Mouse (Mus musculus) CH12.LX (cell line): ENCODE data around the gene Yars. TPM values are rescaled to one million over a fixed set of nuclear protein-coding genes. Genes with fewer than 3 reads are reported as not detected.

Experiments used
- DNase-seq: peaks from one replicate; pipeline ENCODE4 v3.0.0-alpha.2; 2013; ENCODE audit errors: extremely low read depth
- H3K27ac ChIP-seq: 2 replicates; pipeline ENCODE4 v1.5.1; 2012; ENCODE audit warnings: low read depth, mild to moderate bottlenecking, control low read depth, moderate library complexity; ENCODE audit not compliant: insufficient read depth
- H3K27me3 ChIP-seq: replicated peaks from 2 replicates; pipeline ENCODE3; 2012; ENCODE audit warnings: inconsistent platforms
- H3K36me3 ChIP-seq, 2 experiments: replicated peaks in 1 of 2; 2 replicates each; pipeline versions ENCODE3 to v1.6.1; 2012; ENCODE audit warnings: inconsistent platforms in 1 of 2, low read length in 1 of 2, mild to moderate bottlenecking in 1 of 2, mixed read lengths in 1 of 2, moderate library complexity in 1 of 2; ENCODE audit not compliant: control insufficient read depth in 1 of 2, insufficient read depth in 1 of 2
- H3K4me1 ChIP-seq, 2 experiments: 2 replicates each; pipeline ENCODE4 v1.6.1; 2012; ENCODE audit warnings: inconsistent platforms in 1 of 2, moderate library complexity in 1 of 2; ENCODE audit not compliant: insufficient read depth in 2 of 2, control insufficient read depth in 1 of 2
- H3K4me2 ChIP-seq: 2 replicates; pipeline ENCODE4 v1.6.1; 2012; ENCODE audit warnings: low read depth, mild to moderate bottlenecking, control low read depth; ENCODE audit not compliant: poor library complexity, insufficient read depth, severe bottlenecking
- H3K4me3 ChIP-seq, 3 experiments: fragments of 150-350 bp in 1 of 3; sonication (generic) in 1 of 3; replicated peaks in 1 of 3; 2 replicates each; pipeline versions ENCODE3 to v1.5.1; 2011 to 2012; ENCODE audit warnings: low read depth in 2 of 3, low read length in 2 of 3, mild to moderate bottlenecking in 2 of 3, moderate library complexity in 2 of 3, control low read depth in 1 of 3, improper control_type of control experiment in 1 of 3, inconsistent platforms in 1 of 3, mixed read lengths in 1 of 3; ENCODE audit not compliant: poor library complexity in 1 of 3
- H3K79me2 ChIP-seq: replicated peaks from 2 replicates; pipeline ENCODE4 v1.6.1; 2012; ENCODE audit warnings: mild to moderate bottlenecking, moderate library complexity; ENCODE audit not compliant: control insufficient read depth, poor library complexity, insufficient read depth, severe bottlenecking; ENCODE audit errors: extremely low read depth
- H3K9ac ChIP-seq: 2 replicates; pipeline ENCODE4 v1.6.1; 2012; ENCODE audit warnings: low read depth, mild to moderate bottlenecking, control low read depth, moderate library complexity; ENCODE audit not compliant: insufficient read depth
- H3K9me3 ChIP-seq: replicated peaks from 2 replicates; pipeline ENCODE3; 2012; ENCODE audit warnings: low read length, inconsistent platforms, mixed read lengths
- BHLHE40 ChIP-seq: IDR thresholded peaks from 2 replicates; pipeline ENCODE4 v1.6.1; 2011; ENCODE audit warnings: mild to moderate bottlenecking, low read depth, low read length, improper control_type of control experiment
- CTCF ChIP-seq, 2 experiments: IDR thresholded peaks in 1 of 2; conservative IDR thresholded peaks in 1 of 2; 2 replicates each; pipeline ENCODE4 v1.5.1; 2011 to 2012; ENCODE audit warnings: low read depth in 2 of 2, low read length in 2 of 2, improper control_type of control experiment in 1 of 2, inconsistent platforms in 1 of 2, mild to moderate bottlenecking in 1 of 2, moderate library complexity in 1 of 2
- ELF1 ChIP-seq: IDR thresholded peaks from 2 replicates; pipeline ENCODE4 v1.6.1; 2014; ENCODE audit warnings: low read depth, mild to moderate bottlenecking, inconsistent platforms, low read length, improper control_type of control experiment
- ETS1 ChIP-seq: conservative IDR thresholded peaks from 2 replicates; pipeline ENCODE4 v1.6.1; 2012; ENCODE audit warnings: low read depth, mild to moderate bottlenecking, inconsistent platforms, low read length, improper control_type of control experiment, moderate library complexity
- HCFC1 ChIP-seq: IDR thresholded peaks from 2 replicates; pipeline ENCODE4 v1.6.1; 2012; ENCODE audit warnings: low read depth, mild to moderate bottlenecking, inconsistent platforms, low read length, improper control_type of control experiment
- IRF4 ChIP-seq: IDR thresholded peaks from 2 replicates; pipeline ENCODE4 v1.6.1; 2014; ENCODE audit warnings: low read depth, mild to moderate bottlenecking, inconsistent platforms, low read length, improper control_type of control experiment
- KAT2A ChIP-seq: IDR thresholded peaks from 2 replicates; pipeline ENCODE4 v1.6.1; 2012; ENCODE audit warnings: low read length, improper control_type of control experiment, inconsistent platforms; ENCODE audit not compliant: insufficient replicate concordance
- MYC ChIP-seq: IDR thresholded peaks from 2 replicates; pipeline ENCODE4 v1.6.1; 2011; ENCODE audit warnings: low read depth, mild to moderate bottlenecking, improper control_type of control experiment, low read length
- NELFE ChIP-seq: IDR thresholded peaks from 2 replicates; pipeline ENCODE4 v1.6.1; 2011; ENCODE audit warnings: low read depth, low read length, improper control_type of control experiment
- RCOR1 ChIP-seq: conservative IDR thresholded peaks from 2 replicates; pipeline ENCODE4 v1.6.1; 2012; ENCODE audit warnings: low read depth, mild to moderate bottlenecking, inconsistent platforms, low read length, improper control_type of control experiment
- TBP ChIP-seq: conservative IDR thresholded peaks from 2 replicates; pipeline ENCODE4 v1.6.1; 2011; ENCODE audit warnings: low read depth, low read length, improper control_type of control experiment
- ZC3H11A ChIP-seq: IDR thresholded peaks from 2 replicates; pipeline ENCODE4 v1.6.1; 2012; ENCODE audit warnings: low read depth, mild to moderate bottlenecking, inconsistent platforms, low read length, improper control_type of control experiment
- ZMIZ1 ChIP-seq: IDR thresholded peaks from 2 replicates; pipeline ENCODE4 v1.6.1; 2012; ENCODE audit warnings: low read depth, mild to moderate bottlenecking, inconsistent platforms, low read length, improper control_type of control experiment
- dilution Hi-C: fragments of 300-500 bp; cut with MboI; formaldehyde crosslinking; loops from 2 replicates; pipeline ENCODE4 v1.14.3; 2020; ENCODE audit warnings: low sequenced_read_pairs; ENCODE audit not compliant: extremely low pct_unique_long_range_greater_than_20kb, extremely low pct_ligation_motif_present
- in situ Hi-C: fragments of 300-500 bp; cut with MboI; formaldehyde crosslinking; loops from 3 replicates; pipeline ENCODE4 v1.14.3; 2019; ENCODE audit warnings: low sequenced_read_pairs, low pct_ligation_motif_present, low pct_unique_long_range_greater_than_20kb, mixed read lengths
- polyA plus RNA-seq: library from polyadenylated mRNA; unstranded; fragments of >175 nt; gene quantifications from 2 replicates; pipeline ENCODE4 v1.2.1, GENCODE M21; 2012; ENCODE audit warnings: low read depth; ENCODE audit not compliant: insufficient read length
- total RNA-seq, 2 experiments: library from RNA; depleted of rRNA; stranded (reverse); fragments of 300-350 nt in 1 of 2; fragments of >200 nt in 1 of 2; gene quantifications; 2 replicates each; pipeline ENCODE4 v1.2.3; 2012 to 2014

Gene Yars
- total and polyA plus RNA-seq, 3 experiments, result 96.3 to 207 (median 180) TPM

DNA sequence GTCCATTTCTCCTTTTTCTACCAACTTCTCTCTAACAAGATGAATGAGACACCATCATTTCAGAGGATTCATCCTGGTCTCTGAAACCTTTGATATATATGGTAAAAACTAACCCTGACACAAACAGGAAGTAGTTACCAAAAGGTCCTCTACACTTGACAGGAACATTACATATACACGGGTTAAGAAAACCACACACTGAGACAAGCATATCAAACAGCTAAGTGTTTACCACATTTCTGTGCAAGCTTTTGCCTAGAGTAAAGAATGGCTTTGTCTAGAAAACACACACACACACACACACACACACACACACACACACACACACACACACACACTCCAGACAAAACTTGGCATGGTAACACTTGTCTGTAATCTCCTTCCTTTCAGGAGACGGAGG is 43.2 kb upstream of the Yars start:
- Histone ChIP-seq H3K9ac (no peak overlapping the region), H3K4me1 (peaks cover 0 to 12% of the 10 kb centered on the region in 2 experiments; a peak in 1 of 4 replicates)
- dilution Hi-C loops, result no loop called here
- TF ChIP-seq CTCF (conservative IDR thresholded peaks at IDR 0.05 in 1 of 2, IDR thresholded peaks at IDR 0.05 in 1 of 2; ENCODE audit: low read depth in 2 of 2, low read length in 2 of 2), result no peak
- no peak for TF ChIP-seq HCFC1
- TF ChIP-seq NELFE, result no peak
- TF ChIP-seq KAT2A, result no peak
- TF ChIP-seq, all 38 proteins: peak for 0
- H3K9me3 ChIP-seq, result no peaks in the 10 kb centered on the region
- H3K36me3 ChIP-seq, result peaks cover 24 to 84% of the 10 kb centered on the region in 2 experiments
- DNase-seq, result no peak
- no peak overlapping the region for H3K27ac ChIP-seq
- in situ Hi-C loops, result no loop called here
- no peak overlapping the region for H3K4me3 ChIP-seq
- no peaks in the 10 kb centered on the region for H3K79me2 ChIP-seq
- H3K4me2 ChIP-seq, result no peak overlapping the region
- no peaks in the 10 kb centered on the region for H3K27me3 ChIP-seq

DNA sequence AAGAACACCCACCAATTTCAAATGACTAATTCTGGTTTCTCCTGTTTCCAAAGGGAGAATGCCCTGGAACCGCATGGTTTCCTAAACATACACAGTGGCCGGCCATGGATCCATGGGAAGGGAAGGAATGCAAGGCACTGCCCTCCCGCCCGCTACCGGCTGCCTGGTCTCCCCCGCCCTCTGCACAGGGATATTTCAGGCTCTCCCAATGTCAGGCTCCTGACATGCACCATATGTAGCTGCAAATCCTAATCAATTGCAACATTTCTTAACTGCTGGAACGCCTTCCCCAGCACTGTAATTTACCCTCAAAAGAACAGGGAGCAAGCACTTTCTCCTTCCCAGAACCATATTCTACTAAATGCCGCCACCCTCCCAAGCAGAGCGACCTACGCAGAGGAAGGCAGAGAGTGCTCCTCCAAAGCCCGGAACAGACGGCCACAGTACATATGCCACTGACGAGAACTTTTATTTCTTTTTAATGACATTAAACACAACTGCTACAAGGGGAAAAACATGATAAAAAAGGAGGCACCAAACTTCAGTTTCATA is 41.9 kb upstream of the Yars start:
- Histone ChIP-seq H3K27ac (no peak overlapping the region), H3K4me2 (no peak overlapping the region), H3K36me3 (peaks cover 34 to 88% of the 10 kb centered on the region in 2 experiments), H3K79me2 (no peaks in the 10 kb centered on the region), H3K27me3 (no peaks in the 10 kb centered on the region), H3K4me1 (peaks cover 0 to 4% of the 10 kb centered on the region in 2 experiments; a peak in 1 of 4 replicates), H3K9ac (no peak overlapping the region), H3K9me3 (no peaks in the 10 kb centered on the region), H3K4me3 (no peak overlapping the region)
- DNase-seq, result no peak
- in situ Hi-C loops (no loop called here), dilution Hi-C loops (no loop called here)
- no peak for TF ChIP-seq RCOR1
- TF ChIP-seq TBP, result no peak
- TF ChIP-seq CTCF (conservative IDR thresholded peaks at IDR 0.05 in 1 of 2, IDR thresholded peaks at IDR 0.05 in 1 of 2; ENCODE audit: low read depth in 2 of 2, low read length in 2 of 2), result no peak

DNA sequence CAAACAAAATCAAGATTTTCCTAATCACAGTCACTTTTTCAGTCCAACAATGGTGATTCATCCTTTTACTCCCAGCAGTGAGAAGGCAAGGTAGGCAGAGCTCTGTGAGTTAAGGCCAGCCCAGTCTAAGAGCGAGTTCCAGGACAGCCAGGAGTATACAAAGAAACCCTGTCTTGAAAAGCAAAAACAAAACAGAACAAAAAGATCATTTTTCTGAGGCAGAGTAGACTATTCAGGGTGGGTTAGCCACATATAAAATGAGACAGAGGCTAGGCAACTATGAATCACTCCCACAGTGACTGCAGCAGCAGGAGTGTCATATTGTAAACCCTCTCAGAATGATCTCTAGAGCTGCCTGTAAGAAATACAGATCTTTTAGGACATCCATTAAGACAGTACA is 40.2 kb upstream of the Yars start:
- no peak overlapping the region for H3K4me3 ChIP-seq
- no peak for DNase-seq
- no peaks in the 10 kb centered on the region for H3K27me3 ChIP-seq
- H3K79me2 ChIP-seq, result no peaks in the 10 kb centered on the region
- TF ChIP-seq CTCF (conservative IDR thresholded peaks at IDR 0.05 in 1 of 2, IDR thresholded peaks at IDR 0.05 in 1 of 2; ENCODE audit: low read depth in 2 of 2, low read length in 2 of 2) (no peak), BHLHE40 (no peak), IRF4 (no peak), ELF1 (no peak), ZMIZ1 (no peak), MYC (no peak), ZC3H11A (no peak), NELFE (no peak), ETS1 (no peak)
- TF ChIP-seq, all 38 proteins: peak for 0
- Histone ChIP-seq H3K36me3 (peaks cover 43 to 88% of the 10 kb centered on the region in 2 experiments), H3K4me2 (no peak overlapping the region), H3K27ac (no peak overlapping the region), H3K9ac (no peak overlapping the region), H3K9me3 (no peaks in the 10 kb centered on the region), H3K4me1 (no peaks in the 10 kb centered on the region)
- in situ Hi-C loops, result no loop called here
- dilution Hi-C loops, result no loop called here
